Mouse (Mus musculus) embryonic facial prominence, embryonic 12.5 days (tissue): ENCODE measurements around the gene Fer1l4. TPM values are rescaled to one million over a fixed set of nuclear protein-coding genes. Genes with fewer than 3 reads are reported as not detected.

ENCODE experiments used
- ATAC-seq: fragments of 200-750 bp; cut with Nextera tagmentation; 2 replicates; pipeline ENCODE4 v1.8.0; 2017; ENCODE audit not compliant: insufficient number of reproducible peaks, insufficient read depth, low FRiP score, low TSS enrichment
- H3K27ac ChIP-seq: fragments of 300-500 bp; sonication (generic); 2 replicates; pipeline ENCODE4 v1.5.1; 2016; ENCODE audit warnings: mild to moderate bottlenecking
- H3K27me3 ChIP-seq: fragments of 300-500 bp; sonication (generic); 2 replicates; pipeline ENCODE4 v1.6.1; 2016; ENCODE audit warnings: mild to moderate bottlenecking, moderate library complexity
- H3K36me3 ChIP-seq: fragments of 300-500 bp; sonication (generic); 2 replicates; pipeline ENCODE4 v1.6.1; 2016; ENCODE audit warnings: mild to moderate bottlenecking
- H3K4me1 ChIP-seq: fragments of 300-500 bp; sonication (generic); 2 replicates; pipeline ENCODE4 v1.6.1; 2016
- H3K4me2 ChIP-seq: fragments of 300-500 bp; sonication (generic); replicated peaks from 2 replicates; pipeline ENCODE4 v1.6.1; 2016; ENCODE audit warnings: mild to moderate bottlenecking, moderate library complexity
- H3K4me3 ChIP-seq: fragments of 300-500 bp; sonication (generic); 2 replicates; pipeline ENCODE4 v1.5.1; 2016; ENCODE audit warnings: mild to moderate bottlenecking
- H3K9ac ChIP-seq: fragments of 300-500 bp; sonication (generic); 2 replicates; pipeline ENCODE4 v1.6.1; 2016; ENCODE audit warnings: mild to moderate bottlenecking, moderate library complexity
- H3K9me3 ChIP-seq: fragments of 300-500 bp; sonication (generic); 2 replicates; pipeline ENCODE4 v1.6.1; 2016; ENCODE audit warnings: mild to moderate bottlenecking, moderate library complexity
- WGBS: fragments of 180-500 bp; shearing (Covaris S2); methylation state at CpG from one replicate; pipeline ENCODE4 v1.1.7; 2016; 5-methylcytosine and 5-hydroxymethylcytosine counted together
- polyA plus RNA-seq: library from polyadenylated mRNA; unstranded; fragments of >200 nt; fragmentation: Nextera tagmentation; extraction: Ambion mirVana; gene quantifications from 2 replicates; pipeline ENCODE4 v1.2.1, GENCODE M21; 2016

Gene Fer1l4
- polyA plus RNA-seq: 0.05 and 0.08 TPM in 2 replicates

DNA sequence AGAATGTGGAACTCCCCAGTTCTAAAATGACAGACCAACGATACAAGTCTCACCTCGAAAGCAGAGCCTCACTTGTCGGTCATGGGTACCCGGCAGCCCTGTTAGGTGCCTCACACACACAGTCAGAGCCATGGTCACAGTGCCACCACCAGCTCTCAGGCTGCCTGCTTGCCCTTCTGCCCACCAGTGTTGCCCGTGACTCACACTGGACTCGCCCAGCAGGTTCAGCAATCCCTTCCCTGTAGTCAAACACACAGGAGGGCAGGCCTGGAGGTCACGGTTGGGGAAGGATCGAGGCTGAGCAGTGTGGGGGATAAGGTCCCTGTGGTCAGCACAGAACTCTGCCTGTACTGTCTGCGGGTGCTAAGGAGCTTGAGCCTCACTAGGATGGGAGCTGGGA is at the start of gene Fer1l4:
TSS of gene Fer1l4 (minus strand) at position 132 of the 400 bp plus-strand sequence.
- Histone ChIP-seq H3K4me2 (no peak within 1 kb of the TSS), H3K4me3 (no peak within 1 kb of the TSS), H3K36me3 (no peaks in the 10 kb centered on the region), H3K9me3 (no peaks in the 10 kb centered on the region), H3K27ac (no peak within 1 kb of the TSS), H3K4me1 (no peaks in the 10 kb centered on the region), H3K9ac (no peak within 1 kb of the TSS), H3K27me3 (no peaks in the 10 kb centered on the region)
- no peak for ATAC-seq
- 82% methylated on average over 9 of the region's 9 CpGs for WGBS

DNA sequence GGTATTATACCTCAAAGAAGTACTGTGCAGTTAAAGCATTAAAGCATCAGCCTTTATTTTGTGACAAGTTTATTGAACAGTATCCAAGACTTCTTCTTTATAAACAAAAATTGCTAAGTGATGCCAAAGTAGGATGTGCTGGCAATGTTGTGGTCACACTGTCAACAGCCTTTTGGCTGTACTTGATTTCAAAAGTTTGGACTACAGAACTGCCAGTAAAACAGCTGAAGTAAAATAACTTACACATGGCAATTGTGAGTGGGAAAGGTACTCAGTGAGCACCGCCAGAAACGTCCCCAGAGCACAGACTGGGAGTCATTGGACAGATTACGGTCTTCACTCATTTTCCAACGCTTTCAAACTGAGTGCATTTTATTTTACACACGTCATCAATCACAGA is 39.2 kb upstream of the Fer1l4 start:
- Histone ChIP-seq H3K4me1 (no peaks in the 10 kb centered on the region), H3K27ac (no peak overlapping the region), H3K4me3 (no peak overlapping the region), H3K4me2 (no peak overlapping the region), H3K9me3 (no peaks in the 10 kb centered on the region), H3K36me3 (peaks cover 30% of the 10 kb centered on the region), H3K9ac (no peak overlapping the region), H3K27me3 (no peaks in the 10 kb centered on the region)
- WGBS: 80% methylated on average over 5 of the region's 5 CpGs
- no peak for ATAC-seq

DNA sequence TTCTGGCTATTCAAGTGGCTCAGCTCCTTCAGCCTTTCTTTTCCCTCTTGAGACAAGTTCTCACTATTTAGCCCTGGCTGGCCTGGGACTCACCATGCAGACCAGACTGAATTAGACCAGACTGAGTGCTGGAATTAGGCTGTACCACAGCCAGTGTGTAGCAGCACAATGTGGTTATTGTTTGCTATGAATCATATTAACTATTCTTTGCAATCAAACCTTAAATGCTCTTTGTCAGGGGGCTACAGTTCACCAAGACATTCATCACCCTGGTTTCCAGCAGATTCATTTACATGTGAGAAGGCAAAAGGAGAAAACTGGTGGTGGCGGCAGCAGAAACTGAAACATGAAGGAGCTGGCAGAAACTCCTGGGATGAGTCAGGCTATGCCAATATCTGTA is 37.1 kb upstream of the Fer1l4 start:
- Histone ChIP-seq H3K27ac (no peak overlapping the region), H3K9ac (no peak overlapping the region), H3K27me3 (no peaks in the 10 kb centered on the region), H3K4me1 (no peaks in the 10 kb centered on the region), H3K4me2 (no peak overlapping the region), H3K9me3 (no peaks in the 10 kb centered on the region), H3K36me3 (peaks cover 8% of the 10 kb centered on the region), H3K4me3 (no peak overlapping the region)
- 98% methylated on average over 1 of the region's 1 CpGs for WGBS
- ATAC-seq: no peak

DNA sequence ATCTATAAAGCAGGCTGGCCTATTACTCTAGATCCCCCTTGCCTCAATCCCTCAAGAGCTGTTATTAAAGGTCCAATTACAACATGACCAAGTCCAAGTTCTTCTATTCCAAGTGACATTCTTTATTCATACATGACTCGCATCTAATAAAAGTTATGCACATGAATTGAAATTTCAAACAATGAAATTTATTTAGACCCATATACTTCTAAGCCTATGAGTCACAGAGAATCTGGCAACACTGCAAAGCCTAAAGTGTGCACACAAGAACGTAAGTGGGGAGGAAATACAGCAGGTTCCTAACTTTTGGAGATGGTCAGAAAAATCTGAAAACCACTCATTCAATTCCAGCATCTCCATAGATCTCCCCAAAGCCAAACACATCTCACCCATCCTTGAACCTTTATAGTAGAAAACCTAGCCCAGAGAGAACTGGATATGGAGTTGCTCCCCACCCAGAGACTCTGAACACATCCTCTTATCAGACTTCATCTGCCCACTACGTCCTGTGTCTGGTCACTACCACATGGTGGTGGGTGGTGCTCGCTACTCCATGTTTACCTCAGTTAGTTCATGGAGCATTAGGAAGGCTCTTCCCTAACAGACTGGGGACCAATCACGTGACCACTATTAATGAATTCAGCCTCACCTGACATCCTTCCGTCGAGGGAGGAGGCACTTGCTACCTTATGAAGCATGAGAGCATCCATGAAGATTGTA is 34.8 kb upstream of the Fer1l4 start:
- Histone ChIP-seq H3K4me2 (no peak overlapping the region), H3K9me3 (no peaks in the 10 kb centered on the region), H3K9ac (no peak overlapping the region), H3K36me3 (peaks cover 7% of the 10 kb centered on the region), H3K4me3 (no peak overlapping the region), H3K27ac (no peak overlapping the region), H3K4me1 (no peaks in the 10 kb centered on the region), H3K27me3 (no peaks in the 10 kb centered on the region)
- ATAC-seq: no peak
- 85% methylated on average over 7 of the region's 7 CpGs for WGBS

DNA sequence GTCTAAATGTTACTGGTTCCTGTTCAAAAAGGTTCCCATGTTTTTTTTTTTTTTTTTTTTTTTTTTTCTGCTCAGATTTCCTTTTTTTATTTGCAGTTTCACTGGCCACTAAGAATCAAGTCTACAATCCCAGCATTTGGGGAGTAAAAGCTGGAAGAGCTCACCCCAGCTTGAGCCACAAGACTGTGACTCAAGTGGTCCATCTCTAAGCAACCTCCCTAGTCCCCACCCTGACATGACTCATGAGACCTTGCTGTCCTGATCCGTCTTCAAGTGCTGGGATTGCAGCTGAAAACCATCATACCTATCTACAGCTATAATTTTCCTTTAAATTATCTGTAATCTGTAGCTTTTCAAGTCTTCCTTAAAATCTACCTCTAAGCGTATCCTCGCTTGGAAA is 31.8 kb upstream of the Fer1l4 start:
- no peak for ATAC-seq
- H3K9me3 ChIP-seq: no peaks in the 10 kb centered on the region
- H3K4me3 ChIP-seq: no peak overlapping the region
- H3K27ac ChIP-seq: no peak overlapping the region
- 85% methylated on average over 3 of the region's 3 CpGs for WGBS
- H3K4me2 ChIP-seq: no peak overlapping the region
- H3K4me1 ChIP-seq: peaks cover 3% of the 10 kb centered on the region; the same call in 1 of the 2 replicates
- H3K27me3 ChIP-seq: no peaks in the 10 kb centered on the region
- H3K36me3 ChIP-seq: peaks cover under 1% of the 10 kb centered on the region; the same call in 1 of the 2 replicates
- no peak overlapping the region for H3K9ac ChIP-seq

DNA sequence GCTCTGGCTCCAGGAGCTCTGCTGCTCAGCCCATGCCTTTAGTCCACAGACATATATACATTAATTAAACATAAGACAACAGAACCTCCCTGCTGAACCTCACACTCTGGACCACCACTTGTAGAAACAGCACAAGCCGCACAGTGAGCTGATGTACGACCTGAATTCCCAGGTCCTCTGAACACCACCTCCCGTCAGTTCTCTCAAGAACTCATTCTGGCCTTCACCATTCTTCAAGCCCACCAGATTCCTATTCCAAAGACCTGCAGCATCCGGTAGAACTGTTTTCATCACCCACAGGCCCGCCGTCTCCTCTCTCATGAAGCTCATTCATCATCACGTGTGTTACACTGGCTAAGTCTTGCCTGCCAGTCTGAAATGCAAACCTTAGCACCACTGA is 27.6 kb upstream of the Fer1l4 start:
- Histone ChIP-seq H3K4me2 (no peak overlapping the region), H3K27ac (no peak overlapping the region), H3K27me3 (no peaks in the 10 kb centered on the region), H3K4me3 (no peak overlapping the region), H3K4me1 (peaks cover 3% of the 10 kb centered on the region; the same call in 1 of the 2 replicates), H3K36me3 (peaks cover 40% of the 10 kb centered on the region), H3K9ac (no peak overlapping the region), H3K9me3 (no peaks in the 10 kb centered on the region)
- 88% methylated on average over 7 of the region's 7 CpGs for WGBS
- ATAC-seq: no peak

DNA sequence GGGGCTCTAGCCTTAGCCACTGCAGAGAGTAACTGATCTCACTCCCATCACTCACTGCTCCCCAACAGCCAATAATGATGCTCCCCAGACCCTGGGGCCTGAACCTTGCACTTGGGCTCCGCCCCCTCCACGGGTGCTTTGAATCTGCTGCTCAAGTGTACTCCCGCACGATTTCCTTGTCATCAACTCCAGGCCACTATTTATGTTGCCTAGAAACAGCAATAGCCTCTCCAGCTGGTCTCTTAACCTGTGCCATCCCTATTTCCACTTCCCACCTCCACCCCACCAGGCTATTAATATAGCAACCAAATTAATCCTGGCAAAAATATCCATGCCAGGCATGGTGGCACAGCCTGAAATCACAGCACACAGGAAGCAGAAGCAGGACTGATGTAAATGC is 26.9 kb upstream of the Fer1l4 start:
- H3K4me1 ChIP-seq: peaks cover 3% of the 10 kb centered on the region; the same call in 1 of the 2 replicates
- no peaks in the 10 kb centered on the region for H3K27me3 ChIP-seq
- H3K4me2 ChIP-seq: no peak overlapping the region
- peaks cover 47% of the 10 kb centered on the region for H3K36me3 ChIP-seq
- no peak overlapping the region for H3K4me3 ChIP-seq
- 45% methylated on average over 4 of the region's 4 CpGs for WGBS
- no peak overlapping the region for H3K9ac ChIP-seq
- H3K27ac ChIP-seq: no peak overlapping the region
- no peaks in the 10 kb centered on the region for H3K9me3 ChIP-seq
- 0 out of 2 replicates have a peak, but pooled peaks have one; percentile 23 for ATAC-seq

DNA sequence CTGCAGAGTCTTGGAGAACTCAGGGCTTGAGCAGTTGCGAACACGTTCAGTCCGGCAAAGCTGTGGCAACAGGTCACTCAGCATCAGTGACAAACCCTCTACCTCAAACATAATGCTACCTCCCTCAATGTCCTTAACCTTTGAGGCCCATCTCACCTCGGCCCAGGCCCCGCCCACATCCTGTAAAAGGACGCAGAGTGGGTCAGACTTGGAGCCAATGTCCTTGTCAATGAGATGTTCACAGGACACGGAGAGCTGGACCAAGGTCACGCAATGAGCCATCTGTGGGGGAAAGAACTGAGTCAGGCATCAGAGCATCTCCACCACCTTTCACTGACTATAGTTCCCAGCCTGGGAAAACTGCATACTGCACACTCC is 26.4 kb upstream of the Fer1l4 start:
- no peak for ATAC-seq
- H3K27ac ChIP-seq: no peak overlapping the region
- H3K9me3 ChIP-seq: no peaks in the 10 kb centered on the region
- 88% methylated on average over 8 of the region's 8 CpGs for WGBS
- H3K4me3 ChIP-seq: no peak overlapping the region
- H3K4me1 ChIP-seq: peaks cover 3% of the 10 kb centered on the region; the same call in 1 of the 2 replicates
- peaks cover 52% of the 10 kb centered on the region for H3K36me3 ChIP-seq
- no peak overlapping the region for H3K9ac ChIP-seq
- no peak overlapping the region for H3K4me2 ChIP-seq
- no peaks in the 10 kb centered on the region for H3K27me3 ChIP-seq

DNA sequence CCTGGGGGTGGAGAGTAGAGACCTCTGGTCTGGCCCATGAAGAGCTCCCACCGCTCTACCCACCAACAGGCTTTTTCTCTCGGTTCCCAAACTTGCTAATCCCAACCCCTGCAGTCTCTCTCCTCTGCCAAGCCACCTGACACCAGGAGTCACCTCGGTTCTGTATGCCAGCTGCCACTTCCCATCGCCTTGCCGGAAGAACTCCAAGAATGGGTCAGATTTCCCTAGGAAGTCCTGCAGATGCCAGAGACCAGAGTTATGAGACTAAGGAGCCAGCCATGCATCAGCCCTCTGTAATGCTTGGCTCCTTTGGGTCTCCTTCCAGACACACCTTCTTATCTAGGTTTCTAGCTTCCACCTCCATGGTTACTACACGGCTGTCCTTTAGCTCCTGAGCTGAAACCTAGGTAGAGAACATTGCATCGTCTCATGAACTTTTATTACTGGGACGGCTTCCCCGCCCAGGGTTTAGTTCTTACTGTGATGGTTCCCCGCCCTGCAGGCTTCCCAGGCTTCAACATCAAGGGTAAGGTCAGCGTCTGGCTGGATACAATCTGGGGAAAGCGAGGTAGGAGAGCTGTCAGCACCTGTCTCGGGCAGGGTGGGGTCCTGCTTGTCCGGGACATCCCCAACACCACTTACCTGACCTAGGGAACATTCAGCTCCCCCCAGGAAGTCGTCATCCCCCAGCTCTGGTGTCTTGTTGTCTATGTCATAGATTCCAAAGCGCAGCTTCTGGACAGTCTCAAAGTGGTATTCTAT is 25.9 kb upstream of the Fer1l4 start:
- Histone ChIP-seq H3K4me3 (no peak overlapping the region), H3K9me3 (no peaks in the 10 kb centered on the region), H3K4me1 (peaks cover 3% of the 10 kb centered on the region; the same call in 1 of the 2 replicates), H3K36me3 (peaks cover 58% of the 10 kb centered on the region), H3K9ac (no peak overlapping the region), H3K27ac (no peak overlapping the region), H3K27me3 (no peaks in the 10 kb centered on the region), H3K4me2 (no peak overlapping the region)
- WGBS: 91% methylated on average over 16 of the region's 16 CpGs
- no peak for ATAC-seq

DNA sequence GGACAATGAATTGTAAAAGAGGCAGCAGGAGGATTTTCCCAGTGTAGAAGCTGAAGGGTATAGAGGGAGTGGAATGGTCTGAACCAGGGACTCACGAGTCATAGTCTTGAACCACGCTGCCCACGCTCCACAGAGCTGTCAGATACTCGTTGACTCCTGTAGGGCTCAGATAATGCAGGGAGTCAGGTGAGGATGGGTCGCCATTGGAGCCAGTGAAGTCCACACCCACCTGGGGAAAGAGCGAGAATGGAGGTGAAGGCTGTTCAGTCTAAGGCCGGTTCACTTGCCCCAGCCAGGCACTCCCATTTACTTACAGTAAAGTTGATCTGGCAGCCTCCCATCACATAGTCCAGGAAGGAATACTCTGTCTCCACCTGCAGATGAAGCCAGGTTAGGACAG is 24.7 kb upstream of the Fer1l4 start:
- Histone ChIP-seq H3K27me3 (no peaks in the 10 kb centered on the region), H3K4me3 (no peak overlapping the region), H3K27ac (no peak overlapping the region), H3K9me3 (no peaks in the 10 kb centered on the region), H3K4me1 (peaks cover 3% of the 10 kb centered on the region; the same call in 1 of the 2 replicates), H3K9ac (no peak overlapping the region), H3K36me3 (peaks cover 69% of the 10 kb centered on the region), H3K4me2 (no peak overlapping the region)
- no peak for ATAC-seq
- 89% methylated on average over 7 of the region's 7 CpGs for WGBS

DNA sequence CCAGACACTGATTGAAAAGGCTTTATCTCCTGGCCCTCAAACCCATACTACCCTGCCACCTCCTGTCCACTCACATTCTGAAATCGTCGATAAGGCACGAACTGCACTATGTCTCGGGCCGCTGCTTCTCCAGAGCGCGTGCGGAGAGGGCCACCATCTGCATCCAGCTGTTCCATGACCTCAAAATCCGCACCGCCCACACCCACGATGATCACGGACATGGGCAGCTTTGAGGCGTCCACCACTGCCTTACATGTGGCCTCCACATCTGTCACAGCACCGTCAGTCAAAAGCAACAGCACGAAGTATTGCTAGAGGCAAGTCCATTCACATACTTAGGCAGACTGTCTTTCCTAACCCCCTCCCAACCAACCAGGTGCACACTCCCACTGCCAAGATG is 21.0 kb upstream of the Fer1l4 start:
- WGBS: 95% methylated on average over 15 of the region's 15 CpGs
- H3K9me3 ChIP-seq: no peaks in the 10 kb centered on the region
- H3K9ac ChIP-seq: no peak overlapping the region
- H3K27ac ChIP-seq: no peak overlapping the region
- ATAC-seq: no peak
- no peaks in the 10 kb centered on the region for H3K4me1 ChIP-seq
- H3K4me2 ChIP-seq: no peak overlapping the region
- H3K4me3 ChIP-seq: no peak overlapping the region
- peaks cover 98% of the 10 kb centered on the region for H3K36me3 ChIP-seq
- H3K27me3 ChIP-seq: no peaks in the 10 kb centered on the region

DNA sequence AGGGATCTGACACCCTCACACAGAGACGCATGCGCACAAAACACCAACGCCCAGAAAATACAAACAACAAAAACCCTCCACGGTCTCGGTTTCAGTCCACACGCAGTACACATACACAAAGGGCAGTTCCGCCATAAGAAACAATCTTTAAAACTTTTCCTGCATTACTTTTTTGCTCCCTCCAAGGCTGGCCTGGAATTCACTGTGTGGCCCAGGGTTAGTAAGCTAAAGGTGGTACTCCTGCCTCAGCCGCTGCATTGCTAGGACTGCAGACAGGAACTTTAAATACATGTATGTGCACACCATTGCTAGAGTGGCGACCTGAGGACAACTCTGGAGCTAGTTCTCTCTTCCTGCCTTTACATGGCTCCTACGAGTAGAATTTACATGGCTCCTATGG is 18.5 kb upstream of the Fer1l4 start:
- H3K4me1 ChIP-seq: peaks cover 5% of the 10 kb centered on the region
- H3K9ac ChIP-seq: no peak overlapping the region
- 94% methylated on average over 10 of the region's 10 CpGs for WGBS
- no peak overlapping the region for H3K4me3 ChIP-seq
- no peak for ATAC-seq
- H3K9me3 ChIP-seq: no peaks in the 10 kb centered on the region
- no peak overlapping the region for H3K4me2 ChIP-seq
- H3K27ac ChIP-seq: no peak overlapping the region
- H3K27me3 ChIP-seq: no peaks in the 10 kb centered on the region
- H3K36me3 ChIP-seq: peaks cover 81% of the 10 kb centered on the region
